Mouse (Mus musculus) adrenal gland, postnatal 4 days (tissue): ENCODE results near the gene Atp11a. TPM values are rescaled to one million over a fixed set of nuclear protein-coding genes. Genes with fewer than 3 reads are reported as not detected.

Source experiments
- DNase-seq, 2 experiments: peaks; one replicate each; pipeline ENCODE4 v3.0.0; 2021 to 2022; ENCODE audit warnings: low spot score in 2 of 2, mixed read lengths in 2 of 2
- total RNA-seq, 2 experiments: library from RNA; stranded (reverse); gene quantifications; 2 replicates each; pipeline ENCODE4 v1.2.3; 2021

Atp11a gene
- total RNA-seq, 2 experiments from 2014 or later = 79.4 to 92.9 TPM

- no peak for DNase-seq
Measured at GRCm38 (mm10) chr8:12870656-12871055, 113.8 kb downstream of the Atp11a start.

GRCm38 (mm10) chr8:12871461-12871860 is 114.6 kb downstream of the Atp11a start:
- DNase-seq = no peak

- no peak for DNase-seq
Measured at GRCm38 (mm10) chr8:12872983-12873356, 116.2 kb downstream of the Atp11a start.

GRCm38 (mm10) chr8:12873357-12874046 is 116.7 kb downstream of the Atp11a start, which contains the start of gene Mcf2l:
Gene Mcf2l (plus strand): TSS chr8:12873806.
- DNase-seq = peak in 1 of 2 experiments; percentile 17

GRCm38 (mm10) chr8:12874194-12874791 is 117.5 kb downstream of the Atp11a start:
- no peak for DNase-seq

GRCm38 (mm10) chr8:12874971-12875370 is 118.2 kb downstream of the Atp11a start:
- DNase-seq = no peak

GRCm38 (mm10) chr8:12877126-12877525 is 120.3 kb downstream of the Atp11a start:
- no peak for DNase-seq

- DNase-seq = no peak
Measured at GRCm38 (mm10) chr8:12880163-12880562, 123.3 kb downstream of the Atp11a start.

GRCm38 (mm10) chr8:12883051-12884004 is 126.5 kb downstream of the Atp11a start:
- no peak for DNase-seq

GRCm38 (mm10) chr8:12887772-12888435 is 131.1 kb downstream of the Atp11a start:
- DNase-seq = no peak

GRCm38 (mm10) chr8:12889046-12889598 is 132.3 kb downstream of the Atp11a start:
- DNase-seq = no peak

- DNase-seq = no peak
Measured at GRCm38 (mm10) chr8:12892882-12893446, 136.2 kb downstream of the Atp11a start.

GRCm38 (mm10) chr8:12893797-12894578 is 137.2 kb downstream of the Atp11a start:
- no peak for DNase-seq

GRCm38 (mm10) chr8:12894783-12895534 is 138.1 kb downstream of the Atp11a start:
- no peak for DNase-seq

GRCm38 (mm10) chr8:12895535-12896150 is 138.8 kb downstream of the Atp11a start:
- no peak for DNase-seq

- peak in 1 of 2 experiments; percentile 25 for DNase-seq
Measured at GRCm38 (mm10) chr8:12896494-12897373, 139.9 kb downstream of the Atp11a start.

GRCm38 (mm10) chr8:12897815-12898214 is 141.0 kb downstream of the Atp11a start:
- DNase-seq = no peak
